Mouse (Mus musculus) megakaryocyte-erythroid progenitor cell, adult 5-6 weeks (primary cell): Measurements from ENCODE around the gene Card10. TPM values are rescaled to one million over a fixed set of nuclear protein-coding genes. Genes with fewer than 3 reads are reported as not detected.

Experiments used
- ATAC-seq: replicated peaks from 2 replicates; pipeline ENCODE4 v1.8.0; 2016; ENCODE audit warnings: mild to moderate bottlenecking, inconsistent platforms; ENCODE audit not compliant: severe bottlenecking, poor library complexity, low FRiP score, low TSS enrichment
- total RNA-seq, 2 experiments: library from RNA; stranded (forward) in 1 of 2; stranded (reverse) in 1 of 2; fragments of 200-1000, 215-1000 nt in 1 of 2; fragments of >200 nt in 1 of 2; fragmentation: Nextera tagmentation in 1 of 2; gene quantifications; 2 replicates each; pipeline ENCODE4 v1.2.3; 2014 to 2017

The Card10 gene
- total RNA-seq, 2 experiments from 2014 or later = not detected

DNA sequence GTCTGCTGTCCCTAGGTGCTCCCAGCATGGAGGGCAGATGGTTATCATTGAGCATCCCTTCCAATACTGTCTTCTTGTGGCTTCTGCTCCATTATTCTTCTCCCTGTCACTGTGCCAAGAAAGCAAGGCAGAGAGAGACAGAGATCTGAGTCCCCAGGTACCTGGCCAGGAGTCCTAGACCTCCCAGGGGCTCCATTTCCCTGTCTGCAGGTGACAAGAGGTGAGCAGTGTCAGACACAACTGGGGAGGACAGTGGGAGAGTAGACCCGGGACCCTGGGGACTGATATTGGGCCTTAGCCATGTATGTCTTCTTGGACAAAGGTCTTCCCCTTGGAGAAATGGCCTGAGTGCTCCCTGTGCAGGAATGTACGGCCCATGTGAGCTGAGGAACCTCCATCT is 2.5 kb upstream of the Card10 start:
- ATAC-seq = no peak

DNA sequence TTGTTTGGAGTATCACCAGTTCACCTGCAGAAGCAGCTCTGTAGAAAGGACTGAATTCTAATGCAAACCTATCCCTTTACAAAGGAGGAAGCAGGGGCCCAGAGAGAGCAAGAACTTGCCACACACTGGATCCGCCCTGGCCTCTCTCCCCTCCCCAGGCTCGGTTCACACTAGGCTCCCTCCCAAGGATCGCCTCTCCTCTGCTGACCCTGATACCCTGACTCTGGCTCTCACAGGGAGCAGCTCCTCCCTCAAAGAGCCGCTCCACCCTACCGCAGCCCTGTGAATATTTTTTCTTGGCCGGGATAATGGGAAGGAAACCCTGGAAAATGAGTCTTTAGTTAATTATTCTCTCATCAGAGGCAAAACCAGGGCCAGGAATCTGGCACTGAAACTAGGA is 1.5 kb upstream of the Card10 start:
- no peak for ATAC-seq

DNA sequence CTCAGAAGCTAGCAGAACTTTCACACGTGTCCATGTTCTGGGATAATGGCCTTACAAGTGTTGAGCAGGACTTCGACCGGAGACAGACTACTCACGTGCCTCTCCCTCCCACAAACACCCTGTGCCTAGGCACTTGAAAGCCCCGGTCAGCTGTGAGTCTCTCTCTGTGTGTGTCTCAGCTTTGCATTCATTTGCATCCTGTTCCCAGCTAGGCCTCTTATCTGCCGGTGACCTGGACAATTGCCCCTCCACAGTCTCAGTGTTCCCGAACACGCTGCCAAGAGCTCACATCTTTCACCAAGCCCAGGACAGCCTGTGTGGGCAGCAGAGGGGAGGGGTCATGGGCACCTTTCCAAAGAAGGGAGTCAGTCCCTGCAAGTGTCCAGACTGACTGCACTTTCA is 658 bp upstream of the Card10 start:
- ATAC-seq = no peak

DNA sequence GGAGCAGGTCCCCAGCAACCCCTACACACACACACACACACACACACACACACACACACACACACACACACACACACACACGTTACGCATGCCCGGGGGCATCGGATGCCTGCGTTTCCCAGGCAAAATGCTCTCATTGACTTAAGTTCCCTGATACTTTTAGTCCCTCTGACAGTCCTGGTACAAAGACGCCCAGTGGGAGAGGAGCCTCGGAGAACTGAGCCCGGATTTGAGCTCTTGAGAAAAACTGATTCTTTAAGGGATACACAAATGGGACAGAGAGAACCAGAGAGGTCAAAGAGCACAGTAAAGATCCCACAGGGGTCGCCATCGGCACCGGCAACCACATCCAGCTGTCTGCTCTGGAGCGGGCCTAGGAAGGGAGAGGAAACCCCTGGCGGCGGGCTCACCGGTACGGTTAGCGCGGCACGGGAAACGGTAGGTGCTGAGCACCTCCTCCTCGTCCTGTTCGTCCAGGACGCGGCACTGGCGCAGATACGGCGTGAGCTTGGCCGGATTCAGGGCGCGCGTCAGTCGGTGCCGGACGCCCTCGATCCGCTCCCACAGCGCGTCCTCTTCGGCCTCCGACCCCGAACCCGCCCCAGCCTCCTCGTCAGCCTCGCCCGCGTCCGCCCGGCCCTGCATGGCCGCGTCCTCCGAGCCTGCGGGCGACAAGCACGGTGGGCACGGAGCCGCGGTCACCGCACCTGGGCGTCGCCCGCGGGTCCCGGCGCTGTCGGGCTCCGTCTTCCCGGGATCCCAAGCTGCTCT is 686 bp downstream of the Card10 start:
- ATAC-seq = no peak

DNA sequence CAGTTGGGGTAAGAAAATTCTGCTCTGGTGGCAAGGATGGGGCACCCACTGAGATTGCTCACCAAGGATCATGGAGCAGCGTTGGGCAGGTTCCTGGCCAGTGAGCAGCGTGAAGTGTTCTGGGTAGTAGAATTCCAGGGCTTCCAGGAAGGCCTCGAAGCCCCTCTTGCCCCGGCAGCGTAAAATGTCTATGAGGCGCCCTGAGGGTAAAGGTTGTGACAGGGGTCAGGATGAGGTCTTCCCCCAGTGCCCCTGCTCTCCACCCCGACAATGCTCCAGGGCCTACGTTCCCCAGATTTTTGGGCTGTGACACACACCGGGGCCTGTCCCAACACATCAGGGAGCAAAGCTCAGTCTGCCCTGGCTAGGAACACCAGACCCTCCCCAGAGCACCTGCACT is 1.3 kb downstream of the Card10 start:
- ATAC-seq = no peak

DNA sequence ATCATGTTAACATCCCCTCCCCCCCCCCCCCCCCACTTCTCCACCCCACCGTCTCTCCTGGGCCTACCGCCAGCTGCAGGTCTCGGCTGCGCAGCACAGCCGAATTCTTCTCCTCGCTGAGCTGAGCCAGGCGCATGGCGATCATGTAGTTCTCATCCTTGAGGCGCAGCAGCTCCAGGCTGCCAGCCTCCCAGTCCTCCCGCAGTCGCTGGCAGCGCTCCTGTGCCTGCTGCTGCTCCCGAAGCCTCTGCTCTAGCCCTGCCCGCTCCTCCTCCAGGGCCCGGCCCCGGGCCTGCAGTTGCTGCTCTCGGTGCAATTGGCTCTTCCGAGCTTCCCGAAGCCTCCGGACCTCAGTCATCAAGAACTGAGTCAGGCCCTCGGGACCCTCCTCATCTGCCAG is 3.8 kb downstream of the Card10 start:
- no peak for ATAC-seq

DNA sequence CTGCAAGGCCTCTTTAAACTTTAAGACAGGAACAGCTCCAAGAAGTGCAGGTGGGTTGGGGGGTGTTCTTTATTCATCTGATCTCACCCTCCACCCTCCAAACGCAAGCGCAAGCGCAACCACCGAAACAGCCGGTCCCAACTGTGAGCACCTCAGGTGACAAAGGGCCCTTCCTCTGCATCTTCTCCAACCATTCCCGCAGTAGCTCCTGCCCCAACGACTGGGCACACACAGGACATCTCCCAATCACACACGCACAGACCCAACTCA is 5.8 kb downstream of the Card10 start:
- no peak for ATAC-seq

DNA sequence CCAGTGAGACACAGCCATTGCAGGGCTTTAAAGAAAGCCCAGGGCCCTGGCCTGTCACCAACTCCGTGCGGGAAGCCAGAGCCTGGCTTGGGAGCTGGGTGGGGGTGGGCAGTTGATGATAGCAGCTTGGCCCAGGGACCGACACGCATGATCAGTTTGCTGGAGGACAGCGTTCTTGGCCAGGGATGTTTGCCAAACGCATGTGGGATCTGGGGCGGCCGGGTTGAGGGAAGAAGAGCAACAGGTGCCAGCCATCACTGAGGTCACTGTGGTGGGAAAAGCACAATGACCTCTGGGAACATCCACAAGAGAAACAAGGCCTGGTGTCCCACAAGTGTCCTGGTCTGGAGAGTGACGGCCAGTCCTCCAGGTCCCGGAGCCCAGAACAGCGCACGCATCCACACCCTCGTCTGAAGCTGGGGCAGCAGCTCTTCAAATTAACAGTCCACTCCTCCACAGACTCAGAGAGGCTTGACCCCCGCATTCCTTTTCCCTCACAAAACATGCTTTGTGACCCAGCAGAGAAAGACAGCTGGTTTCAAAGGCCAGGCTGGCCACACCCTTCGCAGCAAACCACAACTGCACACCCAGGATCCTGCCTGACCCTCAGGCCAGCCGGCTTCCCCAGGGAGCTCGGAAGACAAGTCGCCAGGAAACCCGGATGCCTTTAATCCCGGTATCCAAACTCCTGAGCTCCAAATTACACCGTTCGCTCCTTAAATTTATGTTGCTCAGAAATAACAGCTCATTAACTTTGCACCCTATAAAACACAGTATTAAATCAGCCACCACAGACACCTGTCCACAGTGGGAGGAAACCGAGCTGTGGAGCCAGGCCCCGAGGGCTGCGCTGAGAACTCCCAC is 6.4 kb downstream of the Card10 start:
- no peak for ATAC-seq

DNA sequence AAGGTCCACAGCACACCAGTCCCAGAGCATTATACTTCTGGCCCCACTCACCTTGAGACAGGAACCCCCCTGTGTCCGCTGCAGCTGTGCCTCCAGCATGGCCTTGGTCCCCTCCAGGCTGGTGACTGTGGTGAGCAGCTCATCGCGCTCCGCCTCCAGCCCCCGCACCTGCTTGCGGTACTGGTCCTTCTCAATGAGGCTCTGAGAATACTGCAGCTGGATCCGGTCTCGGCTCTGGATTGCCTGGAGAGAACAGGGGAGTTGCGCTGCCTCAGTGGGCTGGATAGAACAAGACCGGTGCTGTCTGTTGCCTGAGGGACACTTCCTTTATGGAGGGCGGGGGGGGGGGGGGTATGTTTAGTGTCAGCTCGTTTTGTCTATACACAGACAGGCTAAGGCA is 11.9 kb downstream of the Card10 start:
- ATAC-seq = no peak

DNA sequence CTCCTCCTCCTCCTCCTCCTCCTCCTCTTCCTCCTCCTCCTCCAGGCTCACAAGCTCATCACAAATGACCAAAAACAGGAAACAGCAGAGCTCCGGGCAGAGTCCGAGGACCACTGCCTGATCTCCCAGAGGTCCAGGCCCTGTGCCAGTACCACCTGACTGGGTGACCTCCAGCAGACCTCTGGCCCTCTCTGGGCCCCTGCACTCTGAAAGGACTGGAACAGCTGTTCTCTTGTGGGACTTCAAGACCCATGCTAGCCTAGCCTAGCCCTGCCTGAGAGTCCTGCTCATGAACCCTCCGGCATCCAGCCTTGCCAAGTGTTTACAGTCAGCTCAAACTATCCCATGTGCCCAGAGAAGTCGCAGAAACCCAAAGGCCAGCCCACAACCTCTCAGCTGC is 12.4 kb downstream of the Card10 start:
- no peak for ATAC-seq

DNA sequence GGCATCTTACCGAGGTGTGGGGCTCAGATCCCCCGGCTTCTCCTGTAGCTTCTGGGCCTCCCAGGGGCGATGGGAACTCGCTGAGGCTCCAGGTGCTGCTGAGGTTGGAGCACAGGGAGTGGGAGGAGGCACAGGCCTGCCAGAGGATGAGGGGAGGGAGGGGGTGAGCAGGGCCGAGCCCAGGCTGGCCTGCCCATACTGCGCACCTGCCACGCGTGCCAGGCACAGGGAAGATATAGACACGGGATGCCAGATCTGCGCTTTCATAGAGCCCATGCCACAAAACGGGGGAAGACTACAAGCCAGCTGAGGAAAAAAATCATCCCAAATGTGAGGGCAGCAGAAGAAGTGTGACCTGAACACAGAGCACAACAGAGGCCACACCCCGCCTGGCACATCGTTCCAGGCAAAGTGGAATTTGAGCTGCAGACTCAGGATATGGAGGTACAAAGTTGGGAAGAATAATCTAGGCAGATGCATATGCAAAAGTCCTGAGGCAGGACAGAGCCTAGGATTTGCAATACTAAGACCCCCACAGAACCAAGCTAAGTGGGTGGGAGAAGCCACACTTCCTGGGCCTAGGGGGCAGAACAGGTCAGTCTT is 13.0 kb downstream of the Card10 start:
- no peak for ATAC-seq

DNA sequence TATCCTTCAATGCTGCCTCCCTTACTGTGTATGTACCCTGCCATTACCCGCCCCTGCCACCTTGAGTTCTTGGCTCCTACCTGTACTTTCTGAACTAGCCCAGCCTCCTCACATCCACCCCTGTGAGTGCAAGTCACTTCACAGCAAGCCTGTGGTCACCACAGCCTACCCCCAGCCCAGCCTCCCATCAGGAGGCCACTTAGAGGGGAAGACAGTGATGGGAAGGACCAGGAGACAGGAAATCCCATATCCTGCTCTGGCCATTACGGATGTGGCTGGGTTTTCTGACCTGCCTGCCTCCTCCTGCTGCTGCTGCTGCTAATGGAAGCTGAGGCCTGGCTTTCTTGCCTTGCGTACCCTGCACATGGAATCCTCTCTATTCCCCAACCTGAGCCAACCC is 14.8 kb downstream of the Card10 start:
- ATAC-seq = no peak

DNA sequence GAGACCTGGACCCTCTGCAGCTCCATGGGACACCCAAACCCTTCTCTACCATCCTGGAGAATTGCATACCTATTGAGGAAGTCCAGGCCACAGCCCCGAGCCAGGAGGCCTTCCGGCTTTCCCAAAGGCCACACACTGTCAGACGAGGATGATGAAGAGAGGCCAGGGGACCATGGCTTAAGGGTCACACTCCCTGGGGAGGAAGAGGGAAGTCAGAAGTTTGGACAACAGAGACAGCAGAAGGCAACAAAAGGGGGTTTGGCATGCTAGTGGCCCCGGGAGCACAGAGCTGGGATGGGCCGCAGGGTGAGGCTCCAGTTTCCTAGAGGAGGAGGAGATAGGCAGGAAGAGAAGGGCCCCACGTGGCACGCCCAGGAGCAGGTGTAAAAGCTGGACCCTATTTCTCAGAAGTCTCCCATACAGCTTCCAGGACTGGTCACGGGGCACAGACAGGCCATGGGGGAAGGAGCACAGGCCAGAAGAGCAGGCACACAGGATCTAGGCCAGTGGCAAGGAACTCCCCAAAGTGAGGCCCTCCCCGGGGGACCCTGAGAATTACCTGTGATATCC is 15.5 kb downstream of the Card10 start:
- ATAC-seq = no peak

DNA sequence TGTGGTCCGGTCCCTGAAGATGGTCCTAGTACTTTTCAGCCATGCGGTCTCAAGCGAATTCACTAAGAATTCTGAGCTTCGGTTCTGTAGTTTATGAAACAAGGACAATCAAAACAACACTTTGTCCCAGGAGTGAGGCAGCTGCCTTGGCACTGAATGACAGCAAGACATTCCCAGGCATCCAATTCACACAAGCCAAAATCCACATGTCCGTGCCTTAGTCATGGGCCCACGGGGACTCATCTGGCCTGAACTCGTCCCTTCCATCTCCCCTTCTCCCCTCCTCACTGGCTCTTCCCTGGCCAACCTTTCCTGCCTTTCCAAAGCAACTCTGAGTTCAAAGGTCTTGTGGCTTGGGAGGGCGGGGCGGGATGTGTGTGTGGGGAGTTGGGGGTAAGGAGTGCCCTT is 16.4 kb downstream of the Card10 start:
- no peak for ATAC-seq

DNA sequence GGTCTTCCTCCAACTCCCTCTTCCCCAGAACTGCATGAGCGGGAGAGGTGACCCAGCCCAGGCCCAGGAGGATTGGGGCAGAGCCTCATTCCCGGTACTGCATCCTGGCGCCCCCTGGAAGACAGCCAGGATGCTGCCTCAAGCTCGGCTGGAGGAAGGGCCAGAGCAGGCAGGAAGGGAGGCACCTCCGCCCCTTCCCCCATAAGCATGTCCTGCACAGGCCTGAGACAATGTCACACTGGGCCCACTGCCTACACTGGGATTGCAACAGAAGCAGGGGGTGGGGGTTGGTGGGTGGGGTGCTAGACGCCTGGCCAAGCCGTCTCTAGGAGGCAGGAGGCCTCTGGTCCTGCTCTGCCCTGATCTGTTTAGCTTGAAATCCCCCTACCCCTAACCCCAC is 16.9 kb downstream of the Card10 start:
- ATAC-seq = no peak

DNA sequence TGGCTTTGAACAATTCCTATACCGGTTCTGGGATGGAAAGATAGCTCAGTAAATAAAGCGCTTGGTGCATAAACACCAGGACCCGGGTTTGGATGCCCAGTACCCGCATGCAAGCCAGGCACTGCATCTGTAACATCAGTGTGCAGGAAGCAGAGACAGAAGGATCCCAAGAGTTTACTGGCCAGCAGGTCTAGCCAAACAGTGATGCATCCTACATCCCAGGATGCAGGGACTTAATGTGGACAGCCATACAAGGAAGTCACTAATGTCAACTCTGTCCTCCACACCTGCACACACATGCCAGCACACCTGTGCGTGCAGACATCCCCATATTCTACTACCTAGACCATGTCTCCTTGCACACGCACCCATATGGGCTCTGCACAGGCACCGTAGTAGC is 17.6 kb downstream of the Card10 start:
- no peak for ATAC-seq

DNA sequence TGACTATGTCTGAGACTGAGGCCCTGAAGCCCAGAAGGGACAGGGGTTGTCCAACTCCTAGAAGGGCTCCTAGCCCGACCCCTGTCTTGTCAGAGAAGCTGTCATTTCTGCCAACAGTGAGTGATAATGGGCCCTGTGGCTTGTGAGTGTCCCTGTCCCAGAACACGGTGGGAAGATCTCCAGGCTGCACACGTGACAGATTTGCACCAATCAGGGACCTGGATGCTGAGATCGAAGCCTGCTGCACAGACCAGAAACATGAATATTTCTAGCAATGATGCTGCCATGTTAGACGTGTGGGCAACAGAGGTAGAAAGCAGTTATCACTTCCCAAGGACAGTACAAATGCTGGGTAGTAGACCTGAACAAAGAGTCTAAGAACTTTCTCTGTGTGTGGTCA is 18.3 kb downstream of the Card10 start:
- no peak for ATAC-seq

DNA sequence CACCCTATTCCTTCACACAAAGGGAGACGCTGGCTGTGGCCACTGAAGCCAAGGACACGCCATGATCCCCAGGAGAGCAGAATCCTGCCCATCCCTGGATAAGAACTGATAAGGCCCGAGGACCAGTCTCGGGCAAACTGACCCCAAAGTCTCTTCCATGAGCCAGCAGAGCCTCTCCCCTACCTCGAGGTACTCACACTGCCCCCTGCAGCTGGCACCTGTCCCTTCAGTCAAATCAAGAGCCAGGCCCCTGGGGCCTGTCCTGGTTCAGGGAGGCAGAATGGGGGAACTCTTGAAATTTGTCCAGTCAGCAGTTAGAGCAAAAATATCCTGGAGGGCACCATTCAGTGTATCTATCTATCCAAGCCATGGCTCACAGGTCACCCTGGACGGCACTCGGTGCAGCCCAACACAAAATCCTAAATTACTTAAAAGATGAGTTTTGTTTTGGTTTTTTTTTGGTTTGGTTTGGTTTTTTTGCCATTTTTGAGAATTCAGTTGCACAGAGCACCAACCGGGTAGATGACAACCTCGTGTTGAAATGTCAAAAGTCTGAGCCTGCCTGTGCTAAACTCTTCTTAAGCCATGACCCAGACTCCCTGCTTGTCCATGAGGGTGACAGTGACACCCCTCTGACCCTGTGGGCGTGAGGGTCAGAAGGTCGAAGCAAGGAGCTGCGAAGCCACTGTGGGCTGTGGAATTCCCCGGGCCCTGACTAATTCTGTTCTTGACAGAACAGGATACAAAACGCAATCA is 20.3 kb downstream of the Card10 start:
- no peak for ATAC-seq

DNA sequence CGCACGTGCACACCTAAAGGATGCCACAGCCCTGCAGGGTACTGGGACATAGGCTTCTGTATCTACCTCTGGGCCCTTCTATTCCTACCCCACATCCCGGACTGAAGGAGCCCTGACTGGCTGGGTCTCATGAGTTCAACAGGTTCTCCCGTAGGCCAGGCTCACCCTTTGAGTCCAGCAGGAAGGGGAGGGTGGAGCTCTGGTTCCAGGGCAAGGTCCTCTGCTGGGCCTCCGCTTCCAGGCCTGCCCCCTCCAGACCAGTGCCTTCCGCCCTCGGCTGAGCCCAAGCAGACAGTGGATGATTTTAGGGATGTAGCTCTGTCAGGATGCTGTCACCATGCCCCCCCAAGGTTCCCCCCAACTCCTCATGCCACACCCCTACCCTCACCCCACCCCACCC is 21.9 kb downstream of the Card10 start:
- no peak for ATAC-seq

DNA sequence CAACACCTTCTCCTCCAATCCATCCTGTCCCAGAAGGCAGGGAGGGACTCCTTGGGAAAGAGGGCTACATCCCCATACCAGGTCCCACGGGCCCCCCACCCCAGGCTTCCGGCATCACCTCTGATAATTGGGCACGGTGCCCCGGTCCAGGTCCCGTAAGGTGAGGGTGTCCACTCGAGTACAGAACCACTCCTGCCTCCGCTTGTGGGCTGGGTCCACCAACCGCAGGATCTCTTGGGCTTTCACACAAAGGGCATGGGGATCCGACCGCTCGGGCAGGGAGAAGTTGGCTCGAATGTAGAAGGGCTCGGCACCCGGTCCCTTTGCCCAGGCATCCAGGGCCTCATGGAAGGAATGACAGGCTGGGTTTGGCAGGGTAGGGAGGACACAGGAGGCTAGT is 22.5 kb downstream of the Card10 start:
- ATAC-seq = no peak
